9 mouse cellular contexts compared by ENCODE assay signal in genomic region chr12:79966621-79967490, GRCm38 (mm10).
A peak's percentile ranks its signal among the peaks of the same experiment; 100 is the strongest.
DNase-seq lines count a peak whose midpoint lies in the region; ATAC-seq and TF ChIP-seq lines count a peak whose summit lies in the region.
"Had no signal": no experiment of that assay in that cellular context is flagged by ENCODE, and none has a peak within 500 bp of the region (broad histone marks: within the 10 kb centered on the region; RNA-seq: fewer than 3 reads in every experiment).

No protein-coding gene starts in this region.

- ATAC-seq in forebrain, embryonic 12.5 days (ENCODE audit: low FRiP score): no peak
- ATAC-seq in intestine, embryonic 14.5 days (replicated peaks; ENCODE audit: low FRiP score, low TSS enrichment, low read depth): no peak
- no peak for ATAC-seq in monocyte, adult 5-6 weeks (replicated peaks; ENCODE audit: insufficient number of reproducible peaks, low FRiP score, low TSS enrichment, poor library complexity, severe bottlenecking)

- peak; percentile 40 for DNase-seq in kidney, adult 2 months
- no peak for DNase-seq in kidney, adult 18-20 months
- DNase-seq in ES-CJ7 (ENCODE audit: low read depth, low spot score): peak; percentile 55
- DNase-seq in intestine, embryonic 14.5 days (ENCODE audit: low spot score): no peak
- no peak for DNase-seq in left cerebral cortex, adult 18-20 months (ENCODE audit: low spot score in 2 of 2)
- no peak for DNase-seq in cerebellum, adult 11-12 months
- DNase-seq: lung, postnatal 14 days had no signal

- WGBS in kidney, adult 2 months: 71% methylated on average over 12 of the region's 12 CpGs
- 68% methylated on average over 12 of the region's 12 CpGs for WGBS in forebrain, embryonic 12.5 days
- WGBS in intestine, embryonic 14.5 days: 58% methylated on average over 12 of the region's 12 CpGs

- no peaks in the 10 kb centered on the region for H3K27me3 ChIP-seq in kidney, adult 2 months (replicated peaks; ENCODE audit: control insufficient read depth, insufficient read depth, low read length)
- 0 out of 2 replicates have a peak, but pooled peaks cover 7% of the 10 kb centered on the region for H3K27me3 ChIP-seq in forebrain, embryonic 12.5 days
- no peaks in the 10 kb centered on the region for H3K27me3 ChIP-seq in intestine, embryonic 14.5 days (replicated peaks; ENCODE audit: control insufficient read depth, insufficient read depth, low read length)

- no peak overlapping the region; the same call in 1 of the 2 replicates for H3K9ac ChIP-seq in forebrain, embryonic 12.5 days
- H3K9ac ChIP-seq in intestine, embryonic 14.5 days (ENCODE audit: low read length): no peak overlapping the region

- no peaks in the 10 kb centered on the region for H3K9me3 ChIP-seq in forebrain, embryonic 12.5 days
- H3K9me3 ChIP-seq in intestine, embryonic 14.5 days (ENCODE audit: control insufficient read depth, low read length): no peaks in the 10 kb centered on the region

- TF ChIP-seq CTCF in kidney, adult 2 months (conservative IDR thresholded peaks at IDR 0.05; ENCODE audit: insufficient read depth, insufficient read length, low read depth, low read length): no peak

- H3K4me1 ChIP-seq in kidney, adult 2 months (ENCODE audit: control insufficient read depth, insufficient read depth, low read length): peaks cover 16% of the 10 kb centered on the region
- H3K4me1 ChIP-seq in forebrain, embryonic 12.5 days: peaks cover 47% of the 10 kb centered on the region
- peaks cover 71% of the 10 kb centered on the region for H3K4me1 ChIP-seq in intestine, embryonic 14.5 days (replicated peaks; ENCODE audit: control insufficient read depth, insufficient read depth, low read length)

- H3K27ac ChIP-seq in kidney, adult 2 months (ENCODE audit: insufficient read depth, low read depth, low read length): peak overlapping the region; percentile 27; the same call in 1 of the 2 replicates
- H3K27ac ChIP-seq in forebrain, embryonic 12.5 days: peak overlapping the region; percentile 48
- H3K27ac ChIP-seq in intestine, embryonic 14.5 days (ENCODE audit: low read depth): peak overlapping the region; percentile 92

- no peak for TF ChIP-seq POLR2A in kidney, adult 2 months (IDR thresholded peaks at IDR 0.05; ENCODE audit: low read depth, low read length)

- no peaks in the 10 kb centered on the region for H3K36me3 ChIP-seq in kidney, adult 2 months (ENCODE audit: control insufficient read depth, insufficient read depth, low read length)
- no peaks in the 10 kb centered on the region for H3K36me3 ChIP-seq in forebrain, embryonic 12.5 days (replicated peaks)
- no peaks in the 10 kb centered on the region for H3K36me3 ChIP-seq in intestine, embryonic 14.5 days (ENCODE audit: control insufficient read depth, insufficient read depth, low read length)

- H3K4me2 ChIP-seq in forebrain, embryonic 12.5 days: no peak overlapping the region
- H3K4me2 ChIP-seq in intestine, embryonic 14.5 days (ENCODE audit: low read length): no peak overlapping the region

- no peak overlapping the region for H3K4me3 ChIP-seq in kidney, adult 2 months (ENCODE audit: insufficient read depth, low read depth, low read length)
- H3K4me3 ChIP-seq in forebrain, embryonic 12.5 days (replicated peaks): no peak overlapping the region
- no peak overlapping the region for H3K4me3 ChIP-seq in intestine, embryonic 14.5 days (ENCODE audit: low read depth, low read length)

Comparison
In these comparisons a context has a peak if more than half of its experiments do, and no peak if none do; other contexts are left out.
1. DNase-seq: peak in kidney, adult 2 months (single experiment) and ES-CJ7 (single experiment); none in kidney, adult 18-20 months (single experiment), intestine, embryonic 14.5 days (single experiment), left cerebral cortex, adult 18-20 months (0 of 2) and cerebellum, adult 11-12 months (single experiment).
2. H3K27ac ChIP-seq: peak in every context shown above with its lines; median percentile 92 in intestine, embryonic 14.5 days; 48 in forebrain, embryonic 12.5 days; 27 in kidney, adult 2 months.